Mouse (Mus musculus) lung, embryonic 14.5 days (tissue): Measurements from ENCODE around the gene Fam19a4. TPM values are rescaled to one million over a fixed set of nuclear protein-coding genes. Genes with fewer than 3 reads are reported as not detected.

Experiments
- ATAC-seq: fragments of 200-750 bp; cut with Nextera tagmentation; 2 replicates; pipeline ENCODE4 v1.8.0; 2017; ENCODE audit warnings: mild to moderate bottlenecking, moderate TSS enrichment, moderate library complexity; ENCODE audit not compliant: insufficient read depth
- DNase-seq: peaks from one replicate; pipeline ENCODE4 v3.0.0-alpha.2; 2015
- H3K27ac ChIP-seq: fragments of 300-500 bp; sonication (generic); 2 replicates; pipeline ENCODE4 v1.5.1; 2014; ENCODE audit warnings: low read depth, mild to moderate bottlenecking, moderate library complexity
- H3K27me3 ChIP-seq: fragments of 300-500 bp; sonication (generic); 2 replicates; pipeline ENCODE4 v1.6.1; 2014; ENCODE audit warnings: low read length, control low read depth; ENCODE audit not compliant: insufficient read depth
- H3K36me3 ChIP-seq: fragments of 300-500 bp; sonication (generic); 2 replicates; pipeline ENCODE4 v1.6.1; 2014; ENCODE audit warnings: control low read depth; ENCODE audit not compliant: insufficient read depth
- H3K4me1 ChIP-seq: fragments of 300-500 bp; sonication (generic); 2 replicates; pipeline ENCODE4 v1.6.1; 2014; ENCODE audit warnings: antibody characterized with exemption, control low read depth; ENCODE audit not compliant: insufficient read depth
- H3K4me2 ChIP-seq: fragments of 300-500 bp; sonication (generic); 2 replicates; pipeline ENCODE4 v1.6.1; 2014; ENCODE audit warnings: mild to moderate bottlenecking
- H3K4me3 ChIP-seq: fragments of 300-500 bp; sonication (generic); 2 replicates; pipeline ENCODE4 v1.5.1; 2014; ENCODE audit warnings: low read depth, low read length
- H3K9ac ChIP-seq: fragments of 300-500 bp; sonication (generic); 2 replicates; pipeline ENCODE4 v1.6.1; 2014
- H3K9me3 ChIP-seq: fragments of 300-500 bp; sonication (generic); 2 replicates; pipeline ENCODE4 v1.6.1; 2016; ENCODE audit warnings: low read depth, low read length, control low read depth
- CTCF ChIP-seq: IDR thresholded peaks from 2 replicates; pipeline ENCODE4 v1.5.1; 2016; ENCODE audit warnings: antibody characterized with exemption, low read depth
- WGBS: fragments of 180-500 bp; shearing (Covaris S2); extraction: QIAGEN DNeasy Blood & Tissue Kit; methylation state at CpG from one replicate; pipeline ENCODE4 v1.1.7; 2014; 5-methylcytosine and 5-hydroxymethylcytosine counted together
- polyA plus RNA-seq: library from polyadenylated mRNA; unstranded; fragments of >200 nt; fragmentation: Nextera tagmentation; extraction: Ambion mirVana; gene quantifications from 2 replicates; pipeline ENCODE4 v1.2.1, GENCODE M21; 2014

The Fam19a4 gene
- polyA plus RNA-seq, 1 experiment from 2014 or later = not detected

DNA sequence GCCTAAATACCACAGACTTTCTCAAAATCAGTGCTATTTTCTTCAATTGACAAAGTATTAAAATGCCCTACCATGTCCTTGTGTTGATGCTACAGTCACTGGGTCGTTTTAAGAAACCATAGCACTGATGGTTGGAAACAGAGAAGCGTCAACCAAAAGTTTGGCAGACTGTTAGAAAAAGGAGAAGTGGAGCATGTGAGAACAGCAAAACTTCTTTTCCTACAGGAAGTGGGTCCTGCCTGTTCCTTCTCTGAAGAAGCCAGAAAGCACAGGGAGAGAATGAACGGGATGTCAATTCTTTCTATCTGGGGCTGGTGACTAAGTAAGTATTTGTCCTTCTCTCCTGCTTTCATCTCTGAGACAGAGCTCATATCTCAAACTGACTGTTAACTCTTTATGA, 219.6 kb downstream of the Fam19a4 start:
- Histone ChIP-seq H3K36me3 (no peaks in the 10 kb centered on the region), H3K27me3 (no peaks in the 10 kb centered on the region), H3K4me1 (no peaks in the 10 kb centered on the region), H3K4me3 (no peak overlapping the region), H3K9me3 (no peaks in the 10 kb centered on the region), H3K9ac (no peak overlapping the region), H3K27ac (no peak overlapping the region), H3K4me2 (no peak overlapping the region)
- WGBS = 58% methylated on average over 3 of the region's 3 CpGs
- TF ChIP-seq CTCF = no peak
- no peak for ATAC-seq
- no peak for DNase-seq

DNA sequence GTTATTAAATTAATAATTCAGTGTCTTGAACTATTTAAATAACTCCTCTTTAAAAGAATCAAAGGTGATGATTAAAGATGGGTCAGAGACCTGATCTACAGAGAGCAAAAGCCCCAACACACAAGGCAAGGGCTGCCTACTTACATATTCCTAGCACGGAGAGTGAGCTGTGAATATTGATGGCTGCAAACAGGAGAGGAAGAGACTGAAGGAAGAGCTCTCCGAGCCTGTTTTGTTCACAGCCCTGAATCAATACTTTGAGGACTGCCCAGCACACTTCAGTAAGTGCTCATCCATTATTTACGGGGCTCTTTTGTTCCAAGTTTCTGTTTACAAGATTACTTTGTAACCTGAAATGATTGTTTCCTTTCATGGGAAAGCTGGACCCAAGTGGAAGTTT, 233.6 kb downstream of the Fam19a4 start:
- whole genome bisulfite sequencing = 45% methylated on average over 3 of the region's 3 CpGs
- H3K36me3 ChIP-seq = no peaks in the 10 kb centered on the region
- H3K27me3 ChIP-seq = no peaks in the 10 kb centered on the region
- DNase-seq (no peak), ATAC-seq (no peak)
- no peak for TF ChIP-seq CTCF
- no peak overlapping the region for H3K27ac ChIP-seq
- no peak overlapping the region for H3K4me3 ChIP-seq
- H3K9me3 ChIP-seq = no peaks in the 10 kb centered on the region
- H3K9ac ChIP-seq = no peak overlapping the region
- no peak overlapping the region for H3K4me2 ChIP-seq
- H3K4me1 ChIP-seq = no peaks in the 10 kb centered on the region

DNA sequence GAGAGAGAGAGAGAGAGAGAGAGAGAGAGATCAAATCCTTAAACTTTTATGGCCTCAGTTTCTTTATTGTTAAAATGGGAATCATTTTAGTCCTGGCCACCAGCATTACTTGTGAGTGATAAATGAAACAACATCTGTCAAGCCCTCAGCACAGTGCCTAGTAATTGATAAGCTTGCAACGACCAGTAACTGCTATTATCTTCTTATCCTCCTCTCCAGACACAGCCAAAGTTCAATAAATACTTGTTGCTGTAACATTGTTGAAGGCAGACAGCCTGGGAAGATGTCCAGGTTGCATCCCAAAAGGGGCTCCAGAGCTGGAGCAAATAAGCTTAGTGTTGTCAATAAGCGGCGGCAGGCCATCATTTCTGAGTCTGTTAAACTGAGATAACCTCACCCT, 257.2 kb downstream of the Fam19a4 start:
- Histone ChIP-seq H3K27me3 (no peaks in the 10 kb centered on the region), H3K36me3 (no peaks in the 10 kb centered on the region), H3K27ac (no peak overlapping the region), H3K9me3 (no peaks in the 10 kb centered on the region), H3K4me2 (no peak overlapping the region), H3K4me3 (no peak overlapping the region), H3K4me1 (no peaks in the 10 kb centered on the region), H3K9ac (no peak overlapping the region)
- DNase-seq = no peak
- no peak for TF ChIP-seq CTCF
- WGBS = 47% methylated on average over 3 of the region's 3 CpGs
- ATAC-seq = no peak

DNA sequence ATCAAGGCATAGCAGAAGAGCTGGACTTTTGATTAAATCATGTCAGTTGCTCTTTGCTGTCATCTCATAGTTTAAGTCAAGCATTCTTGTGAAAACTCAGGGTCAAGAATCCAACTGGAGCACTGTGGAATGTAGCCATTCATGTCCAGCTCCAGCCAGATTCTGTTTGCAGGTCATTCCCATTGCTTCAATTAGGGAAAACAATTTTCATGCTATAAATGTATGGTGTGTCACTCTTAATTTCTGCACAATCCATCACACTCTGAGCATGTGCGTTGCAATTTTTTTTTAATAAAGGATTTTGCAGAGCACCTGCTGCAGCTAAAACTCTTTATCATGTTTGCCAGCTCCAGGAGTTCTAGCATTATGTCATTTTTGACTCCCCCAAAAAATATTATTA, 261.5 kb downstream of the Fam19a4 start:
- DNase-seq (no peak), ATAC-seq (no peak)
- no peak overlapping the region for H3K27ac ChIP-seq
- 95% methylated on average over 1 of the region's 1 CpGs for WGBS
- TF ChIP-seq CTCF = no peak
- no peak overlapping the region for H3K9ac ChIP-seq
- H3K36me3 ChIP-seq = no peaks in the 10 kb centered on the region
- no peaks in the 10 kb centered on the region for H3K27me3 ChIP-seq
- no peaks in the 10 kb centered on the region for H3K4me1 ChIP-seq
- H3K9me3 ChIP-seq = no peaks in the 10 kb centered on the region
- no peak overlapping the region for H3K4me2 ChIP-seq
- no peak overlapping the region for H3K4me3 ChIP-seq

DNA sequence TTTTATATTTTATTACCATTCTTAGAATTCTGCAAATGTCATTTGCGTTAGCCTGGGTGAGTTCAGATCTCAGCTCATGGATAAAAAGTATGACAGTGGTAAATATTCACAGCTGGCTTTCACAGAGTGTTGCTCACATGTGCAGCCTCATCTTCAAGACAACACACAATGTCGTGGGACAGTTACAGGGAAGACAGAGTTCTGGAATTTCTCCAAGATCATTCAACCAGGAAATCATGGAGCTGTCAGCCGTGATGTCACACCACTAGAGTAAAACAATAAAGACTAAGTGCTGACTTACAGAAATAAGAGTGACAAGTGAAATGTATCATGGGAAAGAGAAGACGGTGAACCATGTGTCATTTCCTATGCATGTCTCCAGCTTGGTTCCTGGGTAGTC, 262.8 kb downstream of the Fam19a4 start:
- Histone ChIP-seq H3K4me3 (no peak overlapping the region), H3K9ac (no peak overlapping the region), H3K4me2 (no peak overlapping the region), H3K9me3 (no peaks in the 10 kb centered on the region), H3K36me3 (no peaks in the 10 kb centered on the region), H3K27ac (no peak overlapping the region), H3K4me1 (no peaks in the 10 kb centered on the region), H3K27me3 (no peaks in the 10 kb centered on the region)
- TF ChIP-seq CTCF = no peak
- WGBS = 45% methylated on average over 4 of the region's 4 CpGs
- ATAC-seq = no peak
- peak; percentile 29 for DNase-seq

Other genes starting within 250 kb of the Fam19a4 start
- 26.8 and 28.2 TPM in 2 replicates for gene Eogt, start 88.8 kb upstream of the Fam19a4 start, polyA plus RNA-seq
- gene Tmf1, start 118.7 kb upstream of the Fam19a4 start, polyA plus RNA-seq = 30.3 and 32.6 TPM in 2 replicates
- 83.5 and 85.6 TPM in 2 replicates for gene Uba3, start 145.2 kb upstream of the Fam19a4 start, polyA plus RNA-seq
- 28.6 and 29.6 TPM in 2 replicates for gene Arl6ip5, start 150.3 kb upstream of the Fam19a4 start, polyA plus RNA-seq
- gene Lmod3, start 192.3 kb upstream of the Fam19a4 start, polyA plus RNA-seq = 0.11 and 0.35 TPM in 2 replicates